10 mouse cellular contexts compared by ENCODE assay signal in the genomic region with DNA sequence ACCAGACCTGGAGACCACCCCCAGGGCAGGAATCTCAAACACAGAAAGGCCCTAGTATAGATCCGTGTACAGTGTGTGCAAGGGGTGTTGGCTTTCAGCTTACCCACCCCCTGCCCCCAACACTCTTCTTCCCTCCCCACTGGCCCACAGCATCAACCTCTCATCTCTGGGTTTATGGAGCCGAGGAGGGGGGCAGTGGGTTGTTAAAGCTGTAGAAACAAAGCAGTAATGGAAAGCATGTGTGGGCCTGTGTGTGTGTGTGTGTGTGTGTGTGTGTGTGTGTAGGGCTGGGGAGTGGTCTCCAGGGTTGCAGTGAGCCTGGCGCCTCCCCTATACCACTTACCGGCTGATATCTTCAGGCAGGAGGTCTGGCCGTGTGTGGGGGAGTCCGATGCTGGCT. TPM values are rescaled to one million over a fixed set of nuclear protein-coding genes. Genes with fewer than 3 reads are reported as not detected.
DNase-seq lines count a peak whose midpoint lies in the region; ATAC-seq and TF ChIP-seq lines count a peak whose summit lies in the region.
"Had no signal": no experiment of that assay in that cellular context is flagged by ENCODE, and none has a peak within 500 bp of the region (broad histone marks: within the 10 kb centered on the region; RNA-seq: fewer than 3 reads in every experiment).

No protein-coding gene starts in this region.

- no peaks in the 10 kb centered on the region for H3K27me3 ChIP-seq in kidney, embryonic 15.5 days
- H3K27me3 ChIP-seq in kidney, adult 2 months (replicated peaks; ENCODE audit: control insufficient read depth, insufficient read depth, low read length) = no peaks in the 10 kb centered on the region
- no peaks in the 10 kb centered on the region for H3K27me3 ChIP-seq in embryonic facial prominence, embryonic 14.5 days (replicated peaks; ENCODE audit: control insufficient read depth, insufficient read depth, low read length)
- H3K27me3 ChIP-seq in neural tube, embryonic 11.5 days (ENCODE audit: control insufficient read depth, insufficient read depth, low read length) = no peaks in the 10 kb centered on the region

- peaks cover 26% of the 10 kb centered on the region for H3K4me1 ChIP-seq in kidney, embryonic 15.5 days
- no peaks in the 10 kb centered on the region for H3K4me1 ChIP-seq in kidney, adult 2 months (ENCODE audit: control insufficient read depth, insufficient read depth, low read length)
- peaks cover 25% of the 10 kb centered on the region for H3K4me1 ChIP-seq in embryonic facial prominence, embryonic 14.5 days (ENCODE audit: control insufficient read depth, insufficient read depth, low read length)
- peaks cover 9% of the 10 kb centered on the region; the same call in 1 of the 2 replicates for H3K4me1 ChIP-seq in neural tube, embryonic 11.5 days (ENCODE audit: control insufficient read depth, insufficient read depth, low read length)
- no peaks in the 10 kb centered on the region for H3K4me1 ChIP-seq in lung, adult 2 months (ENCODE audit: control insufficient read depth, insufficient read depth, low read length)

- TF ChIP-seq POLR2A in kidney, adult 2 months (IDR thresholded peaks at IDR 0.05; ENCODE audit: low read depth, low read length) = no peak
- no peak for TF ChIP-seq POLR2A in lung, adult 2 months (IDR thresholded peaks at IDR 0.05; ENCODE audit: borderline replicate concordance, extremely low read depth, low read depth, low read length)

- no peak overlapping the region for H3K4me2 ChIP-seq in kidney, embryonic 15.5 days
- peak overlapping the region; percentile 11; the same call in 1 of the 2 replicates for H3K4me2 ChIP-seq in embryonic facial prominence, embryonic 14.5 days (ENCODE audit: low read depth, low read length)
- H3K4me2 ChIP-seq in neural tube, embryonic 11.5 days (ENCODE audit: low read depth) = no peak overlapping the region

- H3K4me3 ChIP-seq in kidney, embryonic 15.5 days (replicated peaks) = no peak overlapping the region
- H3K4me3 ChIP-seq in kidney, adult 2 months (ENCODE audit: insufficient read depth, low read depth, low read length) = no peak overlapping the region
- no peak overlapping the region for H3K4me3 ChIP-seq in embryonic facial prominence, embryonic 14.5 days (ENCODE audit: low read depth, low read length)
- H3K4me3 ChIP-seq in neural tube, embryonic 11.5 days (ENCODE audit: low read depth, low read length) = no peak overlapping the region
- no peak overlapping the region for H3K4me3 ChIP-seq in lung, adult 2 months (replicated peaks; ENCODE audit: extremely low read depth, low read depth, low read length)

- no peak for DNase-seq in kidney, adult 2 months
- DNase-seq in embryo, embryonic 11 days = peak; percentile 88
- DNase-seq in embryonic facial prominence, embryonic 14.5 days (ENCODE audit: low spot score) = peak; percentile 91
- DNase-seq in neural tube, embryonic 11.5 days (ENCODE audit: low spot score) = peak; percentile 75
- DNase-seq in lung, adult 2 months = no peak
- no peak for DNase-seq in testis, postnatal 14 days (ENCODE audit: low spot score)
- DNase-seq: cerebellum, postnatal 36 days; layer of hippocampus, postnatal 36 days had no signal

- 11% methylated on average over 6 of the region's 6 CpGs for WGBS in kidney, embryonic 15.5 days
- WGBS in kidney, adult 2 months = 54% methylated on average over 6 of the region's 6 CpGs
- 2% methylated on average over 5 of the region's 6 CpGs for WGBS in embryonic facial prominence, embryonic 14.5 days
- 6% methylated on average over 6 of the region's 6 CpGs for WGBS in neural tube, embryonic 11.5 days
- WGBS in lung, adult 2 months = 58% methylated on average over 6 of the region's 6 CpGs

- H3K9me3 ChIP-seq in kidney, embryonic 15.5 days (replicated peaks) = no peaks in the 10 kb centered on the region
- no peaks in the 10 kb centered on the region for H3K9me3 ChIP-seq in embryonic facial prominence, embryonic 14.5 days (ENCODE audit: control insufficient read depth, low read length)
- H3K9me3 ChIP-seq in neural tube, embryonic 11.5 days (ENCODE audit: control insufficient read depth, low read length) = no peaks in the 10 kb centered on the region

- no peaks in the 10 kb centered on the region for H3K36me3 ChIP-seq in kidney, embryonic 15.5 days
- H3K36me3 ChIP-seq in kidney, adult 2 months (ENCODE audit: control insufficient read depth, insufficient read depth, low read length) = no peaks in the 10 kb centered on the region
- no peaks in the 10 kb centered on the region for H3K36me3 ChIP-seq in embryonic facial prominence, embryonic 14.5 days (ENCODE audit: control insufficient read depth, insufficient read depth, low read length)
- H3K36me3 ChIP-seq in neural tube, embryonic 11.5 days (ENCODE audit: control insufficient read depth, insufficient read depth, low read length) = no peaks in the 10 kb centered on the region

- peak; percentile 66 for ATAC-seq in kidney, embryonic 15.5 days (replicated peaks; ENCODE audit: low FRiP score)
- peak; percentile 91 for ATAC-seq in embryonic facial prominence, embryonic 14.5 days (ENCODE audit: low read depth)
- ATAC-seq in neural tube, embryonic 11.5 days (ENCODE audit: insufficient read depth, low FRiP score, low TSS enrichment) = peak; percentile 27; the same call in 1 of the 2 replicates
- ATAC-seq: intestine, embryonic 16.5 days had no signal

- no peak overlapping the region for H3K9ac ChIP-seq in kidney, embryonic 15.5 days
- 0 out of 2 replicates have a peak overlapping the region, but pooled peaks have one; percentile 45 for H3K9ac ChIP-seq in embryonic facial prominence, embryonic 14.5 days (ENCODE audit: low read depth, low read length)
- H3K9ac ChIP-seq in neural tube, embryonic 11.5 days (ENCODE audit: low read length) = no peak overlapping the region

- TF ChIP-seq CTCF in kidney, adult 2 months (conservative IDR thresholded peaks at IDR 0.05; ENCODE audit: insufficient read depth, insufficient read length, low read depth, low read length) = no peak
- no peak for TF ChIP-seq CTCF in lung, adult 2 months (IDR thresholded peaks at IDR 0.05; ENCODE audit: insufficient read depth, low read length)

- H3K27ac ChIP-seq in kidney, embryonic 15.5 days = peak overlapping the region; percentile 50; the same call in 1 of the 2 replicates
- no peak overlapping the region for H3K27ac ChIP-seq in kidney, adult 2 months (ENCODE audit: insufficient read depth, low read depth, low read length)
- peak overlapping the region; percentile 74 for H3K27ac ChIP-seq in embryonic facial prominence, embryonic 14.5 days (replicated peaks; ENCODE audit: low read depth, low read length)
- no peak overlapping the region for H3K27ac ChIP-seq in neural tube, embryonic 11.5 days (ENCODE audit: low read depth, low read length)

RNA-seq across cellular contexts. Expression of a gene that starts 17.2 kb away (rescaled TPM):
- polyA plus RNA-seq in kidney, embryonic 15.5 days (2015; fragmentation: Nextera tagmentation; extraction: Ambion mirVana) = 0.29 and 0.32 TPM in 2 replicates
- polyA plus RNA-seq in kidney, adult 2 months (2012; rRNA removed) = 0.86 and 1.8 TPM in 2 replicates
- polyA plus RNA-seq in embryonic facial prominence, embryonic 14.5 days (2014; fragmentation: Nextera tagmentation; extraction: Ambion mirVana) = 0.81 and 1.0 TPM in 2 replicates
- polyA plus RNA-seq in neural tube, embryonic 11.5 days (2014; fragmentation: Nextera tagmentation; extraction: Ambion mirVana) = 0.46 and 0.62 TPM in 2 replicates
- polyA plus RNA-seq in lung, adult 2 months (2012; rRNA removed) = 2.9 and 4.9 TPM in 2 replicates

RNA-seq across cellular contexts. Expression of a gene that starts 30.8 kb away (rescaled TPM):
- polyA plus RNA-seq in kidney, embryonic 15.5 days (2015; fragmentation: Nextera tagmentation; extraction: Ambion mirVana) = 644 and 695 TPM in 2 replicates
- polyA plus RNA-seq in kidney, adult 2 months (2012; rRNA removed) = 1,142 and 1,152 TPM in 2 replicates
- 966 and 1,068 TPM in 2 replicates for polyA plus RNA-seq in embryonic facial prominence, embryonic 14.5 days (2014; fragmentation: Nextera tagmentation; extraction: Ambion mirVana)
- polyA plus RNA-seq in neural tube, embryonic 11.5 days (2014; fragmentation: Nextera tagmentation; extraction: Ambion mirVana) = 353 and 365 TPM in 2 replicates
- 459 and 481 TPM in 2 replicates for polyA plus RNA-seq in lung, adult 2 months (2012; rRNA removed)

RNA-seq across cellular contexts. Expression of a gene that starts 47.9 kb away (rescaled TPM):
- polyA plus RNA-seq in kidney, embryonic 15.5 days (2015; fragmentation: Nextera tagmentation; extraction: Ambion mirVana) = 249 and 256 TPM in 2 replicates
- 0.72 and 1.1 TPM in 2 replicates for polyA plus RNA-seq in kidney, adult 2 months (2012; rRNA removed)
- polyA plus RNA-seq in embryonic facial prominence, embryonic 14.5 days (2014; fragmentation: Nextera tagmentation; extraction: Ambion mirVana) = 181 and 201 TPM in 2 replicates
- polyA plus RNA-seq in neural tube, embryonic 11.5 days (2014; fragmentation: Nextera tagmentation; extraction: Ambion mirVana) = 338 and 339 TPM in 2 replicates
- 0.58 and 1.4 TPM in 2 replicates for polyA plus RNA-seq in lung, adult 2 months (2012; rRNA removed)

Comparison
In these comparisons a context has a peak if more than half of its experiments do, and no peak if none do; other contexts are left out.
1. H3K27ac ChIP-seq: peak in kidney, embryonic 15.5 days (single experiment) and embryonic facial prominence, embryonic 14.5 days (single experiment); none in kidney, adult 2 months (single experiment) and neural tube, embryonic 11.5 days (single experiment).
2. RNA of a gene that starts 47.9 kb away (polyA plus RNA-seq): 338 to 339 TPM in neural tube, embryonic 11.5 days, 249 to 256 TPM in kidney, embryonic 15.5 days and 181 to 201 TPM in embryonic facial prominence, embryonic 14.5 days; 0.58 to 1.4 TPM in lung, adult 2 months and 0.72 to 1.1 TPM in kidney, adult 2 months; every median in the first group is over 10 times any median in the second.
3. ATAC-seq: peak in every context shown above with its lines; median percentile 91 in embryonic facial prominence, embryonic 14.5 days; 66 in kidney, embryonic 15.5 days; 27 in neural tube, embryonic 11.5 days.
4. DNase-seq: peak in embryo, embryonic 11 days (single experiment), embryonic facial prominence, embryonic 14.5 days (single experiment) and neural tube, embryonic 11.5 days (single experiment); none in kidney, adult 2 months (single experiment), lung, adult 2 months (single experiment) and testis, postnatal 14 days (single experiment).